Mouse (Mus musculus) liver, adult 2 months (tissue): Measurements from ENCODE around the gene Noxo1.

Source experiments
- CTCF ChIP-seq: fragments of 200-500 bp; IDR thresholded peaks from 2 replicates; pipeline ENCODE4 v1.5.1; 2011; ENCODE audit warnings: low read depth, low read length, control low read depth
- POLR2A ChIP-seq: fragments of 200-500 bp; IDR thresholded peaks from 2 replicates; pipeline ENCODE4 v1.6.1; 2011; ENCODE audit warnings: low read length, control low read depth; ENCODE audit not compliant: insufficient read depth; ENCODE audit errors: extremely low read depth

- TF ChIP-seq POLR2A (no peak), CTCF (no peak)
These were observed 48.3 kb downstream of the Noxo1 start for GRCm38 (mm10) chr17:24744381-24744780.
